Mouse (Mus musculus) gastrocnemius, postnatal 10 days (tissue): ENCODE data around the gene Lpar2. TPM values are rescaled to one million over a fixed set of nuclear protein-coding genes. Genes with fewer than 3 reads are reported as not detected.

Experiments
- DNase-seq: peaks from one replicate; pipeline ENCODE4 v3.0.0; 2021; ENCODE audit warnings: mixed read lengths
- long read RNA-seq, 2 experiments: library from polyadenylated mRNA; stranded (forward); transcript quantifications; one replicate each; pipeline ENCODE4 v2.0.0; 2021
- total RNA-seq, 2 experiments: library from RNA; stranded (reverse); gene quantifications; 2 replicates each; pipeline ENCODE4 v1.2.3; 2021

Gene Lpar2
- total RNA-seq: under 1 TPM; 0.07 to 0.25 TPM
- long read RNA-seq, experiment 1: 0 reads
- long read RNA-seq, experiment 2: 0 reads

- no peak for DNase-seq
These were observed at the start of gene Lpar2 for GRCm38 (mm10) chr8:69822386-69823191. Gene Lpar2 (plus strand): TSS chr8:69822429.

GRCm38 (mm10) chr8:69774503-69775148, 47.6 kb upstream of the Lpar2 start, which contains the start of gene Gm20422:
Gene Gm20422 (minus strand): TSS chr8:69774886.
- peak; percentile 82 for DNase-seq

- DNase-seq: no peak
These were observed 47.1 kb upstream of the Lpar2 start for GRCm38 (mm10) chr8:69775149-69775534.

GRCm38 (mm10) chr8:69777111-69777510, 45.1 kb upstream of the Lpar2 start:
- no peak for DNase-seq

GRCm38 (mm10) chr8:69789105-69789504, 33.1 kb upstream of the Lpar2 start:
- no peak for DNase-seq

GRCm38 (mm10) chr8:69789731-69790130, 32.5 kb upstream of the Lpar2 start:
- no peak for DNase-seq

GRCm38 (mm10) chr8:69790364-69790763, 31.9 kb upstream of the Lpar2 start:
- no peak for DNase-seq

GRCm38 (mm10) chr8:69790773-69791367, 31.4 kb upstream of the Lpar2 start, which contains the start of the genes Atp13a1 and Zfp866:
Gene Atp13a1 (plus strand): TSS chr8:69791163.
Gene Zfp866 (minus strand): TSS chr8:69791178.
- DNase-seq: peak; percentile 86

- DNase-seq: peak; percentile 45
These were observed 30.7 kb upstream of the Lpar2 start for GRCm38 (mm10) chr8:69791415-69792068.

GRCm38 (mm10) chr8:69793666-69794065, 28.6 kb upstream of the Lpar2 start:
- no peak for DNase-seq

- DNase-seq: no peak
These were observed 28.1 kb upstream of the Lpar2 start for GRCm38 (mm10) chr8:69794096-69794495.

GRCm38 (mm10) chr8:69794901-69795300, 27.3 kb upstream of the Lpar2 start:
- DNase-seq: no peak

- DNase-seq: no peak
These were observed 25.4 kb upstream of the Lpar2 start for GRCm38 (mm10) chr8:69796721-69797345.

GRCm38 (mm10) chr8:69797661-69798060, 24.6 kb upstream of the Lpar2 start:
- no peak for DNase-seq

GRCm38 (mm10) chr8:69799261-69799660, 23.0 kb upstream of the Lpar2 start:
- DNase-seq: no peak

GRCm38 (mm10) chr8:69799946-69800345, 22.3 kb upstream of the Lpar2 start:
- DNase-seq: no peak

GRCm38 (mm10) chr8:69801796-69802195, 20.4 kb upstream of the Lpar2 start:
- DNase-seq: peak; percentile 1

GRCm38 (mm10) chr8:69802216-69802615, 20.0 kb upstream of the Lpar2 start:
- peak; percentile 0 for DNase-seq

- peak; percentile 5 for DNase-seq
These were observed 18.9 kb upstream of the Lpar2 start for GRCm38 (mm10) chr8:69803366-69803765.

GRCm38 (mm10) chr8:69804537-69804936, 17.7 kb upstream of the Lpar2 start:
- DNase-seq: peak; percentile 0

GRCm38 (mm10) chr8:69805086-69805485, 17.1 kb upstream of the Lpar2 start:
- peak; percentile 4 for DNase-seq

- peak; percentile 5 for DNase-seq
These were observed 16.7 kb upstream of the Lpar2 start for GRCm38 (mm10) chr8:69805491-69805890.
